Mouse (Mus musculus): Measurements from ENCODE around the gene Dab2ip.

- TF ChIP-seq CTCF (IDR thresholded peaks at IDR 0.05; ENCODE audit: low read depth, low read length) = no peak
- no peak for TF ChIP-seq POLR2A (IDR thresholded peaks at IDR 0.05; ENCODE audit: borderline replicate concordance, low read depth, low read length)
Observed at GRCm38 (mm10) chr2:35652984-35653383, 94.9 kb downstream of the Dab2ip start.
